ENCODE assay signal across 6 mouse cellular contexts in genomic region chr14:120686751-120687150, GRCm38 (mm10).
"Had no signal": no experiment of that assay in that cellular context is flagged by ENCODE, and none has a peak within 500 bp of the region (broad histone marks: within the 10 kb centered on the region; RNA-seq: fewer than 3 reads in every experiment).

No protein-coding gene starts in this region.

- DNase-seq: kidney, adult 8-10 months; kidney, postnatal 25 days; retina, postnatal 1 day; right cerebral cortex, postnatal 14 days; thymus, adult 2 months; thymus, postnatal 25 days had no signal
